Mouse (Mus musculus) limb, embryonic 12.5 days (tissue): Measurements from ENCODE around the gene Plch2. TPM values are rescaled to one million over a fixed set of nuclear protein-coding genes. Genes with fewer than 3 reads are reported as not detected.

Experiments
- ATAC-seq: fragments of 200-750 bp; cut with Nextera tagmentation; 2 replicates; pipeline ENCODE4 v1.8.0; 2017; ENCODE audit warnings: low read depth, moderate TSS enrichment; ENCODE audit not compliant: insufficient number of reproducible peaks, insufficient read depth, low FRiP score, low TSS enrichment
- H3K27ac ChIP-seq: fragments of 300-500 bp; sonication (generic); 2 replicates; pipeline ENCODE4 v1.5.1; 2016; ENCODE audit warnings: mild to moderate bottlenecking, moderate library complexity
- H3K27me3 ChIP-seq: fragments of 300-500 bp; sonication (generic); 2 replicates; pipeline ENCODE4 v1.6.1; 2016; ENCODE audit warnings: mild to moderate bottlenecking, moderate library complexity
- H3K36me3 ChIP-seq: fragments of 300-500 bp; sonication (generic); 2 replicates; pipeline ENCODE4 v1.6.1; 2016; ENCODE audit warnings: mild to moderate bottlenecking, moderate library complexity
- H3K4me1 ChIP-seq: fragments of 300-500 bp; sonication (generic); replicated peaks from 2 replicates; pipeline ENCODE4 v1.6.1; 2016
- H3K4me2 ChIP-seq: fragments of 300-500 bp; sonication (generic); 2 replicates; pipeline ENCODE4 v1.6.1; 2016; ENCODE audit warnings: mild to moderate bottlenecking, moderate library complexity
- H3K4me3 ChIP-seq: fragments of 300-500 bp; sonication (generic); replicated peaks from 2 replicates; pipeline ENCODE4 v1.5.1; 2016; ENCODE audit warnings: mild to moderate bottlenecking
- H3K9ac ChIP-seq: fragments of 300-500 bp; sonication (generic); replicated peaks from 2 replicates; pipeline ENCODE4 v1.6.1; 2016; ENCODE audit warnings: mild to moderate bottlenecking, moderate library complexity
- H3K9me3 ChIP-seq: fragments of 300-500 bp; sonication (generic); 2 replicates; pipeline ENCODE4 v1.6.1; 2016; ENCODE audit warnings: mild to moderate bottlenecking, moderate library complexity
- WGBS: fragments of 180-500 bp; shearing (Covaris S2); methylation state at CpG from one replicate; pipeline ENCODE4 v1.1.7; 2016; 5-methylcytosine and 5-hydroxymethylcytosine counted together
- polyA plus RNA-seq: library from polyadenylated mRNA; unstranded; fragments of >200 nt; fragmentation: Nextera tagmentation; extraction: Ambion mirVana; gene quantifications from 2 replicates; pipeline ENCODE4 v1.2.1, GENCODE M21; 2016

Gene Plch2
- polyA plus RNA-seq, 1 experiment from 2014 or later, result 2.3 TPM

DNA sequence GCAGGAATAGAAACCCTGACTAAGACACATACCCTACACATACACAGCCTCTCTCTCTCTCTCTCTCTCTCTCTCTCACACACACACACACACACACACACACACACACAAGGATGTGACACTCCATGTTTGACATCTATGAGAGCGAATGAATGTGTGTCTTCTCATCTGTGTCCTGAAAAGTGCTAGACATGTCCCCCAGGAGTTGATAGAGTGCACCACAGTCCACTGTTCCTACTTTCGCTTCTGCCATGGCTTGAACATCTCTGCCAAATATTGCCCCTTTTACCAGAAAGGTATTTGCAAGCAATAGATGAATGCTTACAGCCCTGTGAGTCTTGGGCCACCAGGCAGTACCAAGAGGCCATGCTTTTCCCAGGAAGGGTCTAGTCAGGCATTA is 116.4 kb downstream of the Plch2 start:
- ATAC-seq, result no peak
- 93% methylated on average over 2 of the region's 2 CpGs for WGBS

GRCm38 (mm10) chr4:154937746-154938145 is 118.8 kb downstream of the Plch2 start:
- H3K9ac ChIP-seq, result no peak overlapping the region
- ATAC-seq, result no peak

More for the DNA sequence above, 116.4 kb downstream of the Plch2 start:
- Histone ChIP-seq H3K36me3 (no peaks in the 10 kb centered on the region), H3K4me2 (no peak overlapping the region), H3K27ac (no peak overlapping the region), H3K9ac (no peak overlapping the region), H3K4me3 (no peak overlapping the region), H3K4me1 (no peaks in the 10 kb centered on the region), H3K27me3 (no peaks in the 10 kb centered on the region), H3K9me3 (no peaks in the 10 kb centered on the region)

GRCm38 (mm10) chr4:154936542-154937255 is 119.9 kb downstream of the Plch2 start:
- Histone ChIP-seq H3K9ac (no peak overlapping the region), H3K27me3 (no peaks in the 10 kb centered on the region), H3K4me3 (no peak overlapping the region), H3K4me2 (no peak overlapping the region), H3K4me1 (no peaks in the 10 kb centered on the region), H3K9me3 (no peaks in the 10 kb centered on the region), H3K27ac (no peak overlapping the region), H3K36me3 (no peaks in the 10 kb centered on the region)
- WGBS, result 69% methylated on average over 8 of the region's 8 CpGs
- ATAC-seq, result no peak

More at GRCm38 (mm10) chr4:154937746-154938145, 118.8 kb downstream of the Plch2 start:
- Histone ChIP-seq H3K4me3 (no peak overlapping the region), H3K27ac (no peak overlapping the region), H3K4me1 (no peaks in the 10 kb centered on the region), H3K4me2 (no peak overlapping the region), H3K9me3 (no peaks in the 10 kb centered on the region), H3K36me3 (no peaks in the 10 kb centered on the region), H3K27me3 (no peaks in the 10 kb centered on the region)
- WGBS, result 77% methylated on average over 1 of the region's 1 CpGs

DNA sequence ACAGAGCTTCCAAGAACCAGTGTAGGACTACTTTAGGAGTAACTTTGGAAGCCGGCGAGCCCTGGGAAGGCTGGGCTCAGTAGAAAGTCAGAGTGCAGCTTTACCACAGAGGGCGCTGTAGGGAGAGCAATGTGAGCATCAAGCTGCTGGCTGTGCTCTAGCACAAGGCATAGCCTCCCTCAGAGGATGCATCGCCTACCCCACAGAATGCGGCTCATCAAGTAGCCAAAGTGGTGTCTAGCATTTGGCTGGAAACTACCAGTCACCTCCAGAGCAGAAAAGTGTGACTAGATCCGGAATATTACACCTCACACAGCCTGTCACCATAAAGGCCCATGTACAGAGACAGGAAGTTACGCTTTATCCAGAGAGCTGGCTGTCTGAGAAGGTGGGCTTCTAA is 120.8 kb downstream of the Plch2 start:
- Histone ChIP-seq H3K4me3 (no peak overlapping the region), H3K36me3 (no peaks in the 10 kb centered on the region), H3K9me3 (no peaks in the 10 kb centered on the region), H3K27me3 (no peaks in the 10 kb centered on the region), H3K9ac (no peak overlapping the region), H3K4me2 (no peak overlapping the region), H3K4me1 (no peaks in the 10 kb centered on the region), H3K27ac (no peak overlapping the region)
- no peak for ATAC-seq
- 74% methylated on average over 7 of the region's 7 CpGs for WGBS

DNA sequence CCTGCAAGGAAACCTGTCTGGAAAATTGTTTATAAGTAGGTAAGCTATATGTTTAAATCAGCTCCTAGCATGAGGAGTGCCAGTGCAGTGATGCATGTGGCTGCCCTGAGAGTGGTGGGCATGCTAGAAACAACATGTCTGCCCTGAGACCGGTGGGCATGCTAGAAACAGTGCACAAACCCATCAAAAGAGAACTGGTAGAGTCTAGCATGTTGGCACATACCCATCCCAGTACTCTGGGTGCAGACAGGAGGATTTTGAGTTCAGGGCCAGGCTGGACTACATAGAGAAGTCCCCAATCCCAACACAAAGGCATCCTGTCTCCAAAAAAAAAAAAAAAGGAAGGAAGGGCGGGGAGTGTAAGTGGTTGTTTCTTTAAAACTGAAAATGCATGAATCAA is 121.8 kb downstream of the Plch2 start:
- 95% methylated on average over 2 of the region's 2 CpGs for WGBS
- Histone ChIP-seq H3K27me3 (no peaks in the 10 kb centered on the region), H3K4me2 (no peak overlapping the region), H3K9me3 (no peaks in the 10 kb centered on the region), H3K4me3 (no peak overlapping the region), H3K36me3 (no peaks in the 10 kb centered on the region), H3K4me1 (no peaks in the 10 kb centered on the region), H3K9ac (no peak overlapping the region), H3K27ac (no peak overlapping the region)
- no peak for ATAC-seq

DNA sequence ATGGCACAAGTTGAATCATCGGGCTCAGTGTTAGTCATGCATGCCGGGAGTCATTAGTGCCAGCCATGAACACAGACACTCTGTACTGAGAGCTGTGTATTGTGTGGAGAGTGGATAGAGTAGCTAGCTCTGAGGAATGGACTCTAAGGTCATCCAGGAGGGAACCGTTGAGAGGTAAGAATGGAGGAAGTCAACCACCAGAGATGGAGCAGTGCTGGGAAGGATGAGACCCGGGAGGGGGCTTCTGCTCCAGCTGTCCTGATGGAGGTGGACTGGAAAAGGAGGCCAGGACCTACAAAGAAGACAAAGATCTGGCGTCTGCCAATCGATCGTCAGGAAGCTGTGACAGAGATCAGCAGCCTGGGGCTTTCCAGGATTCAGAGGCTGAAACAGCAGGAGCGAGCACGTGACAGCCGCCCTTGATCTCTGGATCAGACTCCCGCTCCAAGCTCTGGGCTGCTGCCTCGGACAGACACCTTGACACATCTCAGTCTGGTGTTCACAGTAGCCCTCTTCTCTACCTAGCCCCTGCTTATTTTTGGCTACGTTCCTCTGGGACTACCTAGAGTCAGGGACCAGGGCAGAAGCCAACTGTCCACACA is 123.2 kb downstream of the Plch2 start:
- no peak overlapping the region for H3K4me3 ChIP-seq
- H3K9ac ChIP-seq, result no peak overlapping the region
- no peak for ATAC-seq
- H3K4me2 ChIP-seq, result no peak overlapping the region
- H3K27me3 ChIP-seq, result no peaks in the 10 kb centered on the region
- no peaks in the 10 kb centered on the region for H3K36me3 ChIP-seq
- WGBS, result 58% methylated on average over 13 of the region's 13 CpGs
- H3K4me1 ChIP-seq, result peaks cover 5% of the 10 kb centered on the region
- H3K9me3 ChIP-seq, result no peaks in the 10 kb centered on the region
- H3K27ac ChIP-seq, result no peak overlapping the region

Other genes starting within 250 kb of the Plch2 start
- gene Ttc34, start 219.3 kb downstream of the Plch2 start, polyA plus RNA-seq, result 0.23 and 0.54 TPM in 2 replicates
- 0.11 and 0.19 TPM in 2 replicates for gene Mmel1, start 187.2 kb downstream of the Plch2 start, polyA plus RNA-seq
- gene Fam213b, start 157.6 kb downstream of the Plch2 start, polyA plus RNA-seq, result 42.8 and 43.2 TPM in 2 replicates
- gene Tnfrsf14, start 128.2 kb downstream of the Plch2 start, polyA plus RNA-seq, result 1.0 and 1.4 TPM in 2 replicates
- 0.54 and 1.1 TPM in 2 replicates for gene Hes5, start 95.9 kb downstream of the Plch2 start, polyA plus RNA-seq
- 56.3 and 60.5 TPM in 2 replicates for gene Pank4, start 92.7 kb downstream of the Plch2 start, polyA plus RNA-seq
- 20.8 and 21.9 TPM in 2 replicates for gene Pex10, start 10.2 kb upstream of the Plch2 start, polyA plus RNA-seq
- 136 and 141 TPM in 2 replicates for gene Rer1, start 29.6 kb upstream of the Plch2 start, polyA plus RNA-seq
- gene Morn1, start 29.8 kb upstream of the Plch2 start, polyA plus RNA-seq, result 5.2 and 6.9 TPM in 2 replicates
- gene Ski, start 165.8 kb upstream of the Plch2 start, polyA plus RNA-seq, result 18.4 and 18.8 TPM in 2 replicates
- 96.0 and 99.2 TPM in 2 replicates for gene Faap20, start 193.0 kb upstream of the Plch2 start, polyA plus RNA-seq